Mouse (Mus musculus) adrenal gland, adult 10 weeks (tissue): Measurements from ENCODE around the gene Zfp790. TPM values are rescaled to one million over a fixed set of nuclear protein-coding genes. Genes with fewer than 3 reads are reported as not detected.

ENCODE experiments used
- polyA plus RNA-seq: library from polyadenylated mRNA; stranded (reverse); fragments of 350-450 nt; fragmentation: Illumina TruSeq; extraction: RNeasy Lipid Tissue Mini Kit (QIAGEN cat#74804); gene quantifications from one replicate; pipeline ENCODE4 v1.2.3, GENCODE M21; 2014; ENCODE audit warnings: low read depth, low replicate concordance

The Zfp790 gene
- 11.7 TPM for polyA plus RNA-seq

DNA sequence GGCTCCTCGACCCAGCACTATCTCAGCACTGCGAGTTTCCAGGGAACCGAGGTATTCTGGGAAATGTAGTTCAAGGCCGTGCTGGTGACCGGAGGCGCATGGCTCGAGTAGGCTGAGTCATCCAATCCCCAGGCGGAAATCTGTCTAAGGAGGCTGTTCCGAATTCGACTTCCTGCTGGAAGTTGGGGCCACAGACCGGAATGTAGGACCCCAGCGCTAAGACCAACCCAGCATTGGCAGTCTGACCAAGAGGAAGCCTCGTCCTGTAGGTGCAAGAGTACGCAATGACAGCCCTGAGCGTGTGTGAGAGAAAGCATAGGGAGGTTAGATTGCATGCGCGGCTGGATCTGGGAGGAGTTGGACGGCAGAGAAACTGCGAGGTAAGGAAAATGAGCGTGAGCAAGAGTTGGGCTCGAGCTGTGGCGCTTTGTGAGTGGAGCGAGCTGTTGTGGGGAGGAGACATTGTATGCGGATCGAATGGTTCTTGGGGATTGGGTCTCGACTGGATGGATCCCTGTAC lies at the start of gene Zfp790:
Gene Zfp790 (plus strand): TSS at position 205 of the 520 bp plus-strand sequence.

GRCm38 (mm10) chr7:29768090-29768900 lies 47.6 kb upstream of the Zfp790 start, which contains the start of gene Zfp84:
Zfp84 (plus strand) TSS chr7:29768552.

DNA sequence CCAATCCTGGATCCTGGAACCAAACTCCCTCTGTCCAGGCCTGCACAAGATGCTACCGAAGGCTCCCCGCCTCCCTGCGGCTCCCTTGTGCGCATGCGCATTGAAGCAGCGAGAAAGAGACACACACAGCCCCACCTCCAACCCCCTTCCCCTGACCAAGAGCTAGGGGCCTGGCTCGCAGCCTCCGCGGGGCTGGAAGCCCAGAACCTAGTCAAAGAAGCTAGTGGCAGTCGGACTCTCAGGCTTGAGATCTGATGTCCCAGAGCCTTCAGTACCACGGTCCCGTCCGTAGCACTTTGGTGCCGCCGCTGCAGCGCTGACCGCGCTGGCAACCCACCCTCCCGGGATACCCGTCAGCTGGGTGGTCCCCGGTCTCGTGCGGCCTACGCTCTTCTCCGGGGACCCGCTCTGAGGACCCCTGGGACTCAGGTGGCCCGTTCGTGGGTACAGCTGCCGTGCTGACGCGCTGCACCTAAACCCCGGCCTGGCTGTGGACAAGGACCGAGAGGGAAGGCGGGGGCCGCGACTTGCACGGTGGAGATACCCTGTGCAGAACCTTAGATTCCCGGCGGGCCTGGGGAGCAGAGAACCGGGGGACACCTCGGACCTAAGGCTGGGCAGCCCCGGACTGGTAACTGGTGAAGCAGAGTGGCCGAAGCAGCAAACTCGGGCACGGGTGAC lies 31.9 kb upstream of the Zfp790 start, which contains the start of gene Zfp30:
Gene Zfp30 (plus strand): TSS at position 128 of the 681 bp plus-strand sequence.

GRCm38 (mm10) chr7:29853219-29853842 lies 37.4 kb downstream of the Zfp790 start, which contains the start of gene Zfp940:
Zfp940 (minus strand) TSS chr7:29853669.

DNA sequence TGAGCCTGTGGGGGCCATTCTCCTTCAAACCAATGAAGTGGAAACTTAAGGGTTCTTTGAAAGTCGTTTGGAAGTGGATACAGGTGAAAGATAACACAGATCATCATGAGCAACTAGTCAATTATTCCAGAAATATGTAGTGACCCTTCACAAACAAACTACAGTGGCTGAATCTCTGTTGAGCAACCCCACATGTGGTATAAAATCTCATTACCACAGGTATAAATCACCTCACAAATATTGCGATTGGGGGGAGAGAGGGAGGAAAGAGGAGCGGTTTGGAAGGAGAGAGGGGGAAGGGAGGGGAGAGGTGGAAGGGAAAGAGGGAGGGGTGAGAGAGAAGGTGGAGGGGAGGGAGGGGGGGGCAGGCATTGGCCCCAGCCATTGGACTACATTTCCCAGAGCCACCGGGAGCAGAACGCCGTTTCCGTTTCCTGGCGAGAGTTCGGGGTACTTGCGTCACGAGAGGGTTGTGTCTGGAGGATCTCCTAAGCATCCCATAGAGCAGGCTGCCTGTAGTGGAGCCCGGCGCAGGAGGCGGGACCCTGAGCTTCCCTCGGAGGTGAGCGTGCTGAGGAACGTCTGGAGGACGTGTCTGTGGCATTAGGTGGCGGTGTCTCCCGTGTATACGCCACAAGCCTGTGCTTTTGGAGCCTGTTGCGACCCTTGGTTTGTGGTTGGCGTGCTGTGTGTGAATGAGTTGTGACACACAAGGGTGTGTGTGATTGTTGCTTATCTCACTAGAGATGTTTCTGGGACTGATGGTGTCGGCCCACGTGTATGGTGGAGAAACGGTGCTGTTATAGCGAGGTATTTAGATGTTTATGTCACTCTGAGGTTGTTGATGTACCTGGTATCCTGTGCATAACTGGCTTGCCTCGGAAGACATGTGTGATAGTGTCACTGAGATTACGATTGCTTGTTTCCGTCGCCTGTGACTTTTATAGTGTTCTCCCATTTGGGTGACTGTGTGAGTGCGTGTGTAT lies 43.9 kb downstream of the Zfp790 start, which contains the start of gene Zfp420:
Gene Zfp420 (plus strand): TSS at position 448 of the 986 bp plus-strand sequence.

Other genes starting within 250 kb of the Zfp790 start
- not detected for gene Catsperg2, start 89.1 kb upstream of the Zfp790 start, polyA plus RNA-seq
- gene Zfp84, start 47.6 kb upstream of the Zfp790 start, polyA plus RNA-seq = 14.3 TPM
- gene Zfp30, start 32.1 kb upstream of the Zfp790 start, polyA plus RNA-seq = 3.1 TPM
- gene Zfp940, start 37.6 kb downstream of the Zfp790 start, polyA plus RNA-seq = 2.0 TPM
- 21.0 TPM for gene Zfp420, start 43.9 kb downstream of the Zfp790 start, polyA plus RNA-seq
- gene Zfp27, start 90.5 kb downstream of the Zfp790 start, polyA plus RNA-seq = 6.2 TPM
- gene Zfp383, start 92.1 kb downstream of the Zfp790 start, polyA plus RNA-seq = 10.8 TPM
- gene Zfp74, start 138.0 kb downstream of the Zfp790 start, polyA plus RNA-seq = 20.8 TPM
- 5.6 TPM for gene Zfp568, start 167.8 kb downstream of the Zfp790 start, polyA plus RNA-seq
- 7.2 TPM for gene Zfp14, start 235.3 kb downstream of the Zfp790 start, polyA plus RNA-seq